Mouse (Mus musculus) c-Kit-positive CD71-positive TER-119-negative erythroid progenitor cells, embryonic 14.5 days (primary cell): ENCODE measurements around the gene Nxph3.

Source experiments
- DNase-seq: peaks from one replicate; pipeline ENCODE4 v3.0.0-alpha.2; 2013; ENCODE audit warnings: low read depth

The Nxph3 gene

GRCm38 (mm10) chr11:95493010-95493409, 21.4 kb downstream of the Nxph3 start:
- no peak for DNase-seq

DNA sequence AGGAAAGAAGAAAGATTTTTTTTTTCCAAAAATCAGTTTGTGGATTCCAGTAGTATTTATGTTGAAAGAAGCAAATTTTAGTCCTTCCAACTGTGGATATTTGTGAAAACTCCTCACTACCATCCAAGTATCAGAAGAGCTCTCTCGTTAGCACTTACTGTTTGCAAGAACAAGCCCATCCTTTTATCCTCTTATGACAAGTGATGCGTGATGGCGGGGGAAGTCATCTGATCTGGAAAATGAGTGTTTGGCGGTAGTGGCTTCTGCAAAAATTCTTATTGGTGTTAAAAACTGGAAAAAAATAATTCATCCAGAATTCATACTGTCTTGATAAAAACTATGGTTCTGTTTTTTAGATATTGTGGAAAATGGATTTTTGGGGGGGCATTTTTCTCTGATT, 22.1 kb downstream of the Nxph3 start:
- DNase-seq, result no peak

DNA sequence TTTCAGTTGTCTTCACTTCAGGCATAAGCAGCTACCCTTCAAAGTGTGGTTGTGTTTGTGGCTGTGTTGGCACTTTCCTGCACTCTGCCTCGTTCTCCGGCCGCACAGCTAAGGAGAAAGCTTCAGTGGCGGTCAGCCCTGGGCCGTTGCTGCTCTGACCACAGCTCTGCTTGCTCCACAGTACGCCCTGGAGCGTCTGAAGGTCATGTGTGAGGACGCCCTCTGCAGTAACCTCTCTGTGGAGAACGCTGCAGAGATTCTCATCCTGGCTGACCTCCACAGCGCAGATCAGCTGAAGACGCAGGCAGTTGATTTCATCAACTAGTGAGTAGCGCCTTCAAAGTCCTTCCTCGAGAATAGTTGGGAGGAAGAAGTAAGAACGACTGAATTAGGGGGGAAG, 24.3 kb downstream of the Nxph3 start:
- DNase-seq, result no peak

GRCm38 (mm10) chr11:95487237-95487636, 27.1 kb downstream of the Nxph3 start:
- no peak for DNase-seq

- no peak for DNase-seq
Observed at GRCm38 (mm10) chr11:95485634-95486033, 28.7 kb downstream of the Nxph3 start.

GRCm38 (mm10) chr11:95480662-95481061, 33.7 kb downstream of the Nxph3 start:
- no peak for DNase-seq

DNA sequence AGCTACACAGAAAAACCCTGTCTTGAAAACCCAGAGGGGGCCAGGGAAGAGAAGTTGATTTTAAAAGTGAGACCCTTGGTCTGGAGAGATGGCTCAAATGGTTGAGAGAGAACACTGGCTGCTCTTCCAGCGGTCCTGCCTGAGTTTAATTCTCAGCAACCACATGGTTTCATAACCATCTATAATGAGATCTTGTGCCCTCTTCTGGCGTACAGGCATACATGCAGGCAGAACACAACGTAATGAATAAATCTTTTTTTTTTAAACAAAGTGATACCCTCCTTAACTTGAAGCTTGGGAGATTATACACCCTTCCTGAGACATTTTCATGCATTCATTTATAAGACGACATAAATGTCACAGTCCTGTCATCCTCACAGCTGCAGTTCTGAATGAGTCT, 34.9 kb downstream of the Nxph3 start:
- no peak for DNase-seq

DNA sequence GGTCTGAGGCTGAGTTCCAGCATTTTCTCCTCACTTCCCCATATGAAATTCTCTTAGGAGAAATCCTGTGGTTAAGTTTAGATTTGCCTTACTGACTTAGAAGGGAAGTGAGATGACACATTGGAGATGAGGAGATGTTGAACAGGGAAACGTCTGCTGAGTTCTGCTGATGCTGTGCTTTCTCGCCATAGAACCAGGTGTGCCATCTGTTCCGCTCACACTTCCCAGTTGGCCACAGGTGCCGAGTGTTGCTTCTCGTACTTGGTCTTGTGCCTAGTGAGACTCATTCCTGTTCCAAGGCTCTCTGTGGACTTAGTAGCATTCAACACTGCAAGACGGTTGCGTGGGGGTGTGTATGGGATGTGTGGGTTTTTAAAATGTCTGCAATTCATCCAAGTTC, 38.0 kb downstream of the Nxph3 start:
- no peak for DNase-seq

DNA sequence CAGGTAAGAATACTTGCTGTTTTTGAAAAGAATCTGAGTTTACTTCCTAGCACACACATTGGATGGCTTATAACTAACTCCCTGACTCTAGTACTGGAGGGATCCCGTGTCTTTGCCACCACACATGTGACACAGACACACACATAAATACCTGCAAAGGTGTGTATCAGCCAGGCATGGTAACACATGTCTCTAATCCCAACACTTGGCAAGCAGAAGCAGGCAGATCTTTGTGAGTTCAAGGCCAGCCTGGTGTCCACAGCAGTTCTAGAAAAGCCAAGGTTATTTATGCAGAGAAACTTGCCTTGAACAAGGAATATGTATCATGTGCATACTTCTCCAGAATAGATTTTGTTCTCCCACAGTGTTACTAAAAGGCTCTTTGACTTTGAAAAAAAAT, 40.9 kb downstream of the Nxph3 start:
- DNase-seq, result no peak

GRCm38 (mm10) chr11:95472942-95473341, 41.4 kb downstream of the Nxph3 start:
- no peak for DNase-seq

GRCm38 (mm10) chr11:95467731-95468130, 46.6 kb downstream of the Nxph3 start:
- DNase-seq, result no peak

DNA sequence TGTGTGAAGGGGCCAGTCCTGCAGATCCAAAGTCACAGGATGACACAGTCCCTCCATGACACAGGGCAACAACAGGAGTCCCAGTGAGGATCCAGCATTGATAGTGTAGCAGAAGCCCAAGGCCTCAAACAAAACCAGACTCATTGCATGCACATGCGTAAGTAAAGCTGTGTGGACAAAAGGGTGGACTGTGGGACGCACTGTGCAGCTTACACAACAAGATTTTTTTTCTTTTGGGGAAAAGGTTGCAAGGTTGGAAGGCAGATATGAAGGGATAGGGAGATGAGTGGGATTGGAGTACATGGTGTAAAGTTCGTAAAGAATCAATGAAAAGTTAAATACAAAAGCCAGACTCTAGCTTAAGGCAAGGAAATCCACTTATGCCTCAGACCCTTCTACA, 52.2 kb downstream of the Nxph3 start:
- no peak for DNase-seq

DNA sequence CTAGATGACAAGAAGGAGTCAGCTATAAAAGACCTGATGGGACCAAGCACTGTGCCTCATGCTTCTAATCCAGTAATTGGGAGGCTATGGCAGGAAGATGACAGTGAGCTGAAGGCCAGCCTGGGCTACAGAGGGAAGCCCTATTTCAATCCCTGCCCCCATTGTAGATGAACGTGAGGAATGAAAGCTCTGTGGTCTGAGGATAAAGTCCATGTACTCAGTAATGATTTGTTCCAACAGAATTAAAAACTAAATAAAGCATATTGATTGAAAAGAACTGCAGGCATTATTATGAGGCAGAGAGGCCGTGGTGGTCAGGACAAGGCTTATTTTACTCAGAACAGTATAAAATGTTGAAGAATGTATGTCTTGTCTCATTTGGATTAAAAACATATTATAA, 53.5 kb downstream of the Nxph3 start:
- no peak for DNase-seq
